Mouse (Mus musculus) heart, adult 2 months (tissue): ENCODE measurements around the gene Gm37240.
"Not testable (repeated sequence)": the region's sequence is repeated elsewhere in the genome, so short reads cannot be mapped to it uniquely, and the experiment has no call there.

Experiments used
- CTCF ChIP-seq: fragments of 200-600 bp; IDR thresholded peaks from 2 replicates; pipeline ENCODE4 v1.8.1; 2022; ENCODE audit warnings: antibody characterized with exemption, mild to moderate bottlenecking, moderate library complexity
- POLR2A ChIP-seq: fragments of 200-500 bp; IDR thresholded peaks from 2 replicates; pipeline ENCODE4 v1.6.1; 2011; ENCODE audit warnings: mild to moderate bottlenecking, low read depth, low read length, control low read depth; ENCODE audit not compliant: insufficient read depth

DNA sequence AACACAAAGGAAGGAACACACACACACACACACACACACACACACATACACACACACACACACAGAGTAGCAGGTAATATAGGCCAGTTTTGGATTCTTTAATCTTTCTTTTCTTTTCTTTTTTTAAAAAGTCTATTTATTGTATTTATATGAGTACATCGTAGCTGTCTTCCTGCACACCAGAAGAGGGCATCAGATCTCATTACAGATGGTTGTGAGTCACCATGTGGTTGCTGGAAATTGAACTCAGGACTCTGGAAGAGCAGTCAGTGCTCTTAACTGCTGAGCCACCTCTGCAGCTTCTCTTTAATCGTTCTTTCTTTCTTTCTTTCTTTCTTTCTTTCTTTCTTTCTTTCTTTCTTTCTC, 1231.5 kb downstream of the Gm37240 start:
- not testable (repeated sequence) for TF ChIP-seq CTCF, POLR2A
